In genomic region chr11:5113645-5114044, GRCm38 (mm10) we compare ENCODE assay signal across 19 mouse cellular contexts. TPM values are rescaled to one million over a fixed set of nuclear protein-coding genes. Genes with fewer than 3 reads are reported as not detected.
"Had no signal": no experiment of that assay in that cellular context is flagged by ENCODE, and none has a peak within 500 bp of the region (broad histone marks: within the 10 kb centered on the region; RNA-seq: fewer than 3 reads in every experiment).

No protein-coding gene starts in this region.

- H3K36me3 ChIP-seq: limb, embryonic 12.5 days; liver, embryonic 13.5 days; lung, embryonic 15.5 days; midbrain, embryonic 15.5 days; neural tube, embryonic 13.5 days had no signal

- H3K4me2 ChIP-seq: limb, embryonic 12.5 days; liver, embryonic 13.5 days; lung, embryonic 15.5 days; midbrain, embryonic 11.5 days; midbrain, embryonic 15.5 days; neural tube, embryonic 13.5 days had no signal

- H3K9ac ChIP-seq: limb, embryonic 12.5 days; liver, embryonic 13.5 days; liver, postnatal 0 days; lung, embryonic 15.5 days; midbrain, embryonic 15.5 days; neural tube, embryonic 13.5 days had no signal

- H3K4me3 ChIP-seq: left cerebral cortex, adult 2 months; limb, embryonic 12.5 days; liver, embryonic 13.5 days; lung, embryonic 15.5 days; megakaryocyte, embryonic 14.5 days; midbrain, embryonic 15.5 days; neural tube, embryonic 13.5 days had no signal

- ATAC-seq: liver, postnatal 0 days; midbrain, embryonic 15.5 days had no signal

- H3K9me3 ChIP-seq: limb, embryonic 12.5 days; liver, embryonic 13.5 days; lung, embryonic 15.5 days; megakaryocyte, embryonic 14.5 days; midbrain, embryonic 15.5 days; neural tube, embryonic 13.5 days had no signal

- DNase-seq: kidney, adult 8-10 months; kidney, postnatal 25 days; liver; liver, embryonic 13.5 days; liver, postnatal 0 days; lung, postnatal 14 days; retina, postnatal 1 day; right cerebral cortex, postnatal 4 days; spleen, adult 18-20 months; thymus, postnatal 25 days had no signal

- H3K27ac ChIP-seq: left cerebral cortex, adult 2 months; limb, embryonic 12.5 days; liver, embryonic 13.5 days; lung, embryonic 15.5 days; macrophage; midbrain, embryonic 15.5 days; neural tube, embryonic 13.5 days had no signal

- H3K27me3 ChIP-seq: limb, embryonic 12.5 days; liver, embryonic 13.5 days; lung, embryonic 15.5 days; midbrain, embryonic 15.5 days; neural tube, embryonic 13.5 days had no signal

- H3K4me1 ChIP-seq: limb, embryonic 12.5 days; lung, embryonic 15.5 days; midbrain, embryonic 15.5 days; neural tube, embryonic 13.5 days had no signal

RNA-seq across cellular contexts. Expression of gene Rasl10a, which starts 55.7 kb away (rescaled TPM):
- total RNA-seq: monocyte, adult 5-6 weeks had no signal
- polyA plus RNA-seq: macrophage had no signal
